Mouse (Mus musculus): Measurements from ENCODE around the gene Pard3. TPM values are rescaled to one million over a fixed set of nuclear protein-coding genes. Genes with fewer than 3 reads are reported as not detected.

The Pard3 gene
- polyA plus RNA-seq, 2 experiments, result 39.1 to 43.3 TPM

DNA sequence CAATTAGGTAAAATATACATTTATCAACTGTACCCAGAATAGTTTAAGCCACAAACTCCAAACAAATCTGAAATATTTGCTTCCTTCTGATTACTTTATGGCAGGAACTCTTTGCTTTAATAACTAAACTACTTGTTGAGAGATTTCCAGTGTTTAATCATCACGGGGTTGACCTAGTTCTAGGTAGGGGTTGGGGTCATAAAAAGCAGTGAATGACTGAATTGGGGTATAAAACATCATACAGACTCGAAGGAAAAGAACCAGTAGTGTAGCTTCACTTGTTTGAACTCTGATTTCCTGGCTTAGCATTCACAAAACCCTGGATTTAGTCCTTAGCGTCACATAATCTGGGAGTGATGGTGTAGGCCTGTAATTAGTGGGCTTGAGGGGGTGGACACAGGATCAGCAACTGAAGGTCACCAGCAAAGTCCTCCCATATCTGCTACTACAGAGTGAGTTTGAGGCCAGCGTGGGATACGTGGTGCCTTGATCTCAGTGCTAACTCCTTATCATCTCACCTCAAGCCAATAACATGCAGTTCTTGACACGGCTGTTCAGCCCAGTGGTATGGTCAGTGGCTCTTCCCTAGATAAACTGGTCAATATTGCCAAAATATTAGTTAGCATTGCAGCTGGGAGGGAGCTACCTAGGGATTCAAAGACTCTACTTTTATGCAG is 111.6 kb downstream of the Pard3 start:
- no peak overlapping the region for H3K4me3 ChIP-seq (replicated peaks; ENCODE audit: low read length)
- 60% methylated on average over 6 of the region's 6 CpGs for WGBS
- no peak for DNase-seq (ENCODE audit: low spot score)
- no peak overlapping the region for H3K27ac ChIP-seq (replicated peaks; ENCODE audit: low read depth, low read length)
- H3K4me2 ChIP-seq (replicated peaks; ENCODE audit: low read depth, low read length, severe bottlenecking), result no peak overlapping the region
- no peak overlapping the region for H3K9ac ChIP-seq (ENCODE audit: low read depth, low read length, severe bottlenecking)
- no peaks in the 10 kb centered on the region for H3K9me3 ChIP-seq (ENCODE audit: control insufficient read depth, low read length)
- no peaks in the 10 kb centered on the region for H3K36me3 ChIP-seq (ENCODE audit: control insufficient read depth, insufficient read depth, low read length)
- no peaks in the 10 kb centered on the region for H3K27me3 ChIP-seq (ENCODE audit: control insufficient read depth, insufficient read depth, low read length)
- no peaks in the 10 kb centered on the region for H3K4me1 ChIP-seq (ENCODE audit: control insufficient read depth, insufficient read depth, low read length)
- ATAC-seq (ENCODE audit: low FRiP score, low read depth), result no peak
- TF ChIP-seq POLR2A (IDR thresholded peaks at IDR 0.05; ENCODE audit: borderline replicate concordance, extremely low read depth, insufficient read depth, insufficient read length), result no peak

DNA sequence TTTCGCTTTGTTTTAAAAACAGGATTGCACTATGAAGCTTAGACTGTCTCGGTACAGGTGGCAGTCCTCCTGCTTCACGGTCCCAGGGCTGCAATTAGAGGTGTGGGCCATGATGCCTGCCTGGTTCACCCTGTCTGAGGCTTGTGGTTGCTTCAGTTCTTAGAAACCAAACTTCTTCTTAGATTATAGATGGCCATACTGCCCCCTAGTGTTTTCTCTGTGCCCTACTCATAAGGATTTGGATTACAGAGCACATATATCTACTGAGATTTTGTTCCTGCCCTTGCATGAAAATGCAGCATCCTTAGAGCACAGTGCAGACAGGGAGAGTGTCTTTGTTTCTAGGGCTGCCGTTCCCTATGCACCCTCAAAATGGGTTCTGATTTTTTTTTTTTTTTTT is 114.9 kb downstream of the Pard3 start:
- peak; percentile 85 for DNase-seq (ENCODE audit: low spot score)
- H3K9ac ChIP-seq (ENCODE audit: low read depth, low read length, severe bottlenecking), result no peak overlapping the region
- no peak for TF ChIP-seq POLR2A (IDR thresholded peaks at IDR 0.05; ENCODE audit: borderline replicate concordance, extremely low read depth, insufficient read depth, insufficient read length)
- ATAC-seq (ENCODE audit: low FRiP score, low read depth), result peak; percentile 31
- H3K4me1 ChIP-seq (ENCODE audit: control insufficient read depth, insufficient read depth, low read length), result peaks cover 7% of the 10 kb centered on the region
- no peak overlapping the region for H3K27ac ChIP-seq (replicated peaks; ENCODE audit: low read depth, low read length)
- no peak overlapping the region for H3K4me3 ChIP-seq (replicated peaks; ENCODE audit: low read length)
- H3K27me3 ChIP-seq (ENCODE audit: control insufficient read depth, insufficient read depth, low read length), result no peaks in the 10 kb centered on the region
- WGBS, result 43% methylated on average over 4 of the region's 4 CpGs
- H3K4me2 ChIP-seq (replicated peaks; ENCODE audit: low read depth, low read length, severe bottlenecking), result no peak overlapping the region
- H3K36me3 ChIP-seq (ENCODE audit: control insufficient read depth, insufficient read depth, low read length), result no peaks in the 10 kb centered on the region
- no peaks in the 10 kb centered on the region for H3K9me3 ChIP-seq (ENCODE audit: control insufficient read depth, low read length)

GRCm38 (mm10) chr8:127181246-127181645 is 117.6 kb downstream of the Pard3 start:
- DNase-seq (ENCODE audit: low spot score), result no peak
- no peak for ATAC-seq (ENCODE audit: low FRiP score, low read depth)
- Histone ChIP-seq H3K4me2 (replicated peaks; ENCODE audit: low read depth, low read length, severe bottlenecking) (no peak overlapping the region), H3K36me3 (ENCODE audit: control insufficient read depth, insufficient read depth, low read length) (no peaks in the 10 kb centered on the region), H3K4me3 (replicated peaks; ENCODE audit: low read length) (no peak overlapping the region), H3K9ac (ENCODE audit: low read depth, low read length, severe bottlenecking) (no peak overlapping the region), H3K27ac (replicated peaks; ENCODE audit: low read depth, low read length) (no peak overlapping the region), H3K4me1 (ENCODE audit: control insufficient read depth, insufficient read depth, low read length) (peaks cover 29% of the 10 kb centered on the region), H3K9me3 (ENCODE audit: control insufficient read depth, low read length) (no peaks in the 10 kb centered on the region), H3K27me3 (ENCODE audit: control insufficient read depth, insufficient read depth, low read length) (no peaks in the 10 kb centered on the region)
- no peak for TF ChIP-seq POLR2A (IDR thresholded peaks at IDR 0.05; ENCODE audit: borderline replicate concordance, extremely low read depth, insufficient read depth, insufficient read length)
- WGBS, result 83% methylated on average over 3 of the region's 3 CpGs

- no peak overlapping the region for H3K4me3 ChIP-seq (replicated peaks; ENCODE audit: low read length)
- no peak overlapping the region for H3K4me2 ChIP-seq (replicated peaks; ENCODE audit: low read depth, low read length, severe bottlenecking)
- DNase-seq (ENCODE audit: low spot score) (no peak), ATAC-seq (ENCODE audit: low FRiP score, low read depth) (no peak)
- H3K4me1 ChIP-seq (ENCODE audit: control insufficient read depth, insufficient read depth, low read length), result peaks cover 29% of the 10 kb centered on the region
- no peak overlapping the region for H3K27ac ChIP-seq (replicated peaks; ENCODE audit: low read depth, low read length)
- H3K9me3 ChIP-seq (ENCODE audit: control insufficient read depth, low read length), result no peaks in the 10 kb centered on the region
- WGBS, result 53% methylated on average over 3 of the region's 3 CpGs
- H3K27me3 ChIP-seq (ENCODE audit: control insufficient read depth, insufficient read depth, low read length), result no peaks in the 10 kb centered on the region
- H3K36me3 ChIP-seq (ENCODE audit: control insufficient read depth, insufficient read depth, low read length), result no peaks in the 10 kb centered on the region
- TF ChIP-seq POLR2A (IDR thresholded peaks at IDR 0.05; ENCODE audit: borderline replicate concordance, extremely low read depth, insufficient read depth, insufficient read length), result no peak
- no peak overlapping the region for H3K9ac ChIP-seq (ENCODE audit: low read depth, low read length, severe bottlenecking)
These were observed 118.4 kb downstream of the Pard3 start for GRCm38 (mm10) chr8:127182065-127182464.

GRCm38 (mm10) chr8:127183533-127183932 is 119.8 kb downstream of the Pard3 start:
- H3K4me3 ChIP-seq (replicated peaks; ENCODE audit: low read length), result no peak overlapping the region
- peaks cover 29% of the 10 kb centered on the region for H3K4me1 ChIP-seq (ENCODE audit: control insufficient read depth, insufficient read depth, low read length)
- H3K27ac ChIP-seq (replicated peaks; ENCODE audit: low read depth, low read length), result no peak overlapping the region
- 59% methylated on average over 2 of the region's 2 CpGs for WGBS
- DNase-seq (ENCODE audit: low spot score) (no peak), ATAC-seq (ENCODE audit: low FRiP score, low read depth) (no peak)
- no peaks in the 10 kb centered on the region for H3K36me3 ChIP-seq (ENCODE audit: control insufficient read depth, insufficient read depth, low read length)
- no peaks in the 10 kb centered on the region for H3K9me3 ChIP-seq (ENCODE audit: control insufficient read depth, low read length)
- TF ChIP-seq POLR2A (IDR thresholded peaks at IDR 0.05; ENCODE audit: borderline replicate concordance, extremely low read depth, insufficient read depth, insufficient read length), result no peak
- H3K9ac ChIP-seq (ENCODE audit: low read depth, low read length, severe bottlenecking), result no peak overlapping the region
- no peak overlapping the region for H3K4me2 ChIP-seq (replicated peaks; ENCODE audit: low read depth, low read length, severe bottlenecking)
- H3K27me3 ChIP-seq (ENCODE audit: control insufficient read depth, insufficient read depth, low read length), result no peaks in the 10 kb centered on the region
